Mouse (Mus musculus) E14TG2a.4 (cell line): ENCODE results near the gene Rapgef3.

Experiments
- CTCF ChIP-seq: conservative IDR thresholded peaks from 2 replicates; pipeline ENCODE4 v1.5.1; 2014; ENCODE audit warnings: low read length
- NANOG ChIP-seq: IDR thresholded peaks from 2 replicates; pipeline ENCODE4 v1.6.1; 2014; ENCODE audit warnings: borderline replicate concordance, low read length, mixed read lengths
- POU5F1 ChIP-seq: IDR thresholded peaks from 2 replicates; pipeline ENCODE4 v1.6.1; 2014; ENCODE audit warnings: low read length, borderline replicate concordance

DNA sequence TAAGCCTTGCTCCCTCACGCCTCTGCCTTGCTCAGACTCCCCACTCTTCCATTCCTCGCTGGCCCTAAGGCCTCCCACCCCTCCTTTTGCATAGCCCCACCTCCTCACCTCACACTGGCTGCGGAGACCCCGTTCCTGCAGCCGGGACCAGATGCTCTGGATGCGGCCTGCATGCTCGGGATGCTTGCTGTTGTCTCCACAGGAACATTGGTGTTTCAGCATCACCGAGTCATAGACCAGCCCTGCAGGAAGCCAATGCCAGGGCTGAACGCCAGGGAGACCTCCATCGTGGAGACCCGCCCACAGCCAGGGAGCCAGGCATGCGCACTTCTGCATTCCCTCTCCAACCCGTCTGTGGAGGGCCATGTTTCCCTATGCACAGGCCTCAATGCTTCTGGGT lies 34.8 kb upstream of the Rapgef3 start:
- TF ChIP-seq CTCF: no peak
- TF ChIP-seq NANOG: no peak
- TF ChIP-seq POU5F1: no peak
